Mouse (Mus musculus) hindbrain, embryonic 13.5 days (tissue): ENCODE data around the gene Alk. TPM values are rescaled to one million over a fixed set of nuclear protein-coding genes. Genes with fewer than 3 reads are reported as not detected.

ENCODE experiments used
- polyA plus RNA-seq: library from polyadenylated mRNA; unstranded; fragments of >200 nt; fragmentation: Nextera tagmentation; extraction: Ambion mirVana; gene quantifications from 2 replicates; pipeline ENCODE4 v1.2.1, GENCODE M21; 2015

The Alk gene
- polyA plus RNA-seq, 1 experiment from 2014 or later, result 3.4 TPM

Other genes with a start within 250 kb of the Alk start
- gene Ypel5, start 231.8 kb upstream of the Alk start, polyA plus RNA-seq, result 112 and 118 TPM in 2 replicates